Mouse (Mus musculus): ENCODE measurements around the gene Fam84b.

Fam84b gene

DNA sequence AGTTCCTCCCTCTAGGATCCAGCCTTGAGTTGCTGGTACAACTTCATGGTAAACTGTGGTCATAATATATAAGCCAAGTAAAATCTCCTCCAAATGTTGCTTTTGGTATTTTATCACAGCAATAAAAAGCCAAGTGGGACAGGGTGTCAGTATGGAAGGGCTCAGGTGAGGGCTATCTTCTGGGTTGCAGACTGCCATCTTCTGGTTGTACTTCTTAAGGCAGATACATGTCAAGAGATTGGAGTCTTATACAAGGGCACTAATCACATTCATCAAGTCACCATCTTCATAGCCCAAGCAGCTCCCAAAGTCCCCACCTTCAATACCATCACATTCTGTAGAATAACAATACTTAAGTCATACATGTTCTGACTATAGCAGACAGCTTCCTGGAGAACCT is 21.0 kb downstream of the Fam84b start:
- DNase-seq, result no peak

GRCm38 (mm10) chr15:60826226-60826625 is 27.4 kb downstream of the Fam84b start:
- DNase-seq, result no peak

- peak; percentile 88 to 92 for DNase-seq
Measured at GRCm38 (mm10) chr15:60824751-60825227, 28.8 kb downstream of the Fam84b start.

GRCm38 (mm10) chr15:60823870-60824709 is 29.5 kb downstream of the Fam84b start:
- peak; percentile 23 to 56 for DNase-seq

GRCm38 (mm10) chr15:60823620-60823869 is 30.0 kb downstream of the Fam84b start:
- DNase-seq, result peak in 1 of 2 experiments; percentile 45

DNA sequence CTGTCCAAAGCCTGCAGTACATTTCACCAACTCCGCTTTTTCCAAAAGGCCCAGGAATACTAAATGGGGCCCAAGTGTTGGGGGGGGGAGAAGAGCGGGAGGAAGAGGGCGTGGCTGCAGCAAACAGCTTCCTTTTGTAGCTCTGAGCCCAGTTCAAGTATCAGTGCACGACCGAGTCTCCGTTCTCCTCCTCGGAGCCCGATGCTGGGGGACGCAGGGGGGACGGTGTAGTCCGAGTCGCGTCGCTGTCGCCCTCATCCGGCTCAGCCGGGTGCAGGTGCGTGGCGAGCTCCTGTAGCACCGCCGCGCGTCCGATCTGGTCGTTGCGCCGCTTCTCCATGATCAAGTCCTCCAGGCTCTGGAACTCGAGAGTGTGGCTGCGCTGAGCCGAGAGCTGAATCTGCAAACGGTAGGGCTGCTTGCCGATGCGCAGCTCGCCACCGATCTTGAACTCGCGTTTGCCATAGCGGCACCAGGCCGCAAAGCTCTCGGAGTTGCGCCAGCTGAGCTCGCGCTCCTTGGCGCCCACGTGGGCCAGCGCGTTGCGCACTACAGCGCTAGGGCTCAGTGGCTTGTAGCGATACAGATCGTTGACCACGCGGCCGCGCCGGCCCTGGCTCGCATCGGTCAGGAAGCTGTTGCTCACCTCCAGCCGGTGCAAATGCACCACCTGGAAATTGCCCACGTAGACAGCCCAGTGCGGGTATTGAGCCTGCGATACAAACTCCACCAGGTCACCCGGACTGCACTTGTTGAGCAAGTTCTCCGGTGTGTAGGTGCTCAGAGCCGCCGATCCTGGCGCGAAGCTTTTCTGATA is 30.6 kb downstream of the Fam84b start:
- peak; percentile 51 to 65 for DNase-seq

- DNase-seq, result no peak
Measured at GRCm38 (mm10) chr15:60822101-60822802, 31.3 kb downstream of the Fam84b start.

GRCm38 (mm10) chr15:60818500-60818899 is 35.1 kb downstream of the Fam84b start:
- DNase-seq, result no peak

GRCm38 (mm10) chr15:60816478-60816877 is 37.1 kb downstream of the Fam84b start:
- no peak for DNase-seq

GRCm38 (mm10) chr15:60814542-60814941 is 39.0 kb downstream of the Fam84b start:
- no peak for DNase-seq

DNA sequence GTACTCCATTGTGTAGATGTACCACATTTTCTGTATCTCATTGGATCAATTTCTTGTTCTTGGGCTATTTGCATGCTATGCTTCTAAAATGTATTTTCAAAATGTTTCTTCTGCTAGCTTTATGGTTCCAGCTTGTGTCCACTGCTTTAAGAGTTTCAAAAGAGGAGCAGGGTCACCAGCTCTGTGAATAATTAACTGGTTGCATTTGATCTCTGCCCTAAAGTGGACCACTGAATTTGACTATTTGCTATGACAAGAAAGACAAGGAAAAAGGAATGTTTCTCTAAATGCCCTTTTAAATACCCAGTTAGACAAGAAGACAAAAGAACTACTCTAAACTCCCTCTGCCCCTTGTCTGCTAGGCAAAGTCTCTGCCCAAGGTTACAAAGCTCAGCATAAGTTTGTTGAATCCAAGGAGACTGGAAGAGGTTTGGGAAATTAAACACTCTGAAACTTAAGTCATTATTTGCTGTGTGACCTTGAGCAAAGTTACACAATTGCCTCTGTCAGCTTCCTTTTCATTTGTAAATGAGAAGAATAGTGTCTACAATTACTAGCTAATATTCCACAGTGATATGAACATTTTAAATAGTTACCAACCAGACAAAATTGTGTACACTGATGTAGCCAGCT is 60.4 kb downstream of the Fam84b start:
- DNase-seq, result no peak

DNA sequence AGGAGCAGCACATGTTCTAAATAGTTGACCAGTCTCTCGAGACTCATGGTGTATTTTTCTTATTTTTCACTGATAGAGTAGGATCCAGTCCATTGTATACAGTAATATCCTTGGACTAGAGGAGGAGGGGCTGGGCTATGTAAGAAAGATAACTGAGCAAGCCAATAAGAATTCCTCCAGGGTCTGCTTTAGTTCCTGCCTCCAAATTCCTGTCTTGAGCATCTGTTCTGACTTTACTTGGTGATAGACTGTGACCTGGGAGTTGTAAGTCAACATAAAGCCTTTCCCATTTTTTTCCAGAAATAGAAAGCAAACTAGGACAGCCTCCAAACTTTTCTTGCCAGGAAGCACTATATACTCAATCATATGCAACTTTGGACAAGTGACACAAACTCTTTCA is 64.5 kb downstream of the Fam84b start:
- no peak for DNase-seq

DNA sequence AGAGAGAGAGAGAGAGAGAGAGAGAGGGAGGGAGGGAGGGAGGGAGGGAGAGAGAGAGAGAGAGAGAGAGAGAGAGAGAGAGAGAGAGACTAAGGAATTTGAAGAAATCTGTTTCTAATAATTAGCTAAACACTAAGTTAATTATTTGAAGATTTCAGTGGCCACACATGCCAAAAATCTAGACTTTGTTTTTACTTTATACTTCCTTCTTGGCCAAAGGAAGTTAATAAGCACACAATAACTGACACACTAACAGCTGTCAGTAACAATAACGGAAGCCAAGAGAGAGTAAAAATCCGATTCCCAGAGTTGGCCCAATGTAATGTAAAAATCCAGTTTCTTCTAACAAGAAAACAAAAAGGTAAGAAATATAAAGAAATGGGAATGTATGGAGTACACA is 69.8 kb downstream of the Fam84b start:
- no peak for DNase-seq

GRCm38 (mm10) chr15:60779531-60779973 is 74.0 kb downstream of the Fam84b start:
- DNase-seq, result no peak

DNA sequence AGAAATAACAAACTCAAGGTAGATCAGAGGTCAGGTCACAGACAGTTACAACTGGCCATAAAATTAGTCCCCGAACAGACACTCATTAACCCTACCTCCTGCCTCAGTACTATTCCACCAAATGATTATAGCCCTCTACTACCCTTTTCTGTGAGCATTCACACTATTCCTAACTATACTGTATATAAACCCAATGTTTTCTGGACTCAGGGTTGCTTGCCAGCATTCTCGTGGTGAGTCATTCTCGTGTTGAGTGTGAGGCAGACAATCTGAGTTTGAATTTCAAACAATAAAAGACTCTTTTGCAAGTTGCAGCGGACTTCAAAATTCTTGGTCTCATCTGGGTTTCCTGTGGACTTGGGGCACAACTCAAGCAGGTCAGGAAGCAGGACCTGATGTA is 74.5 kb downstream of the Fam84b start:
- DNase-seq, result no peak
